Mouse (Mus musculus) megakaryocyte-erythroid progenitor cell, adult 5-6 weeks (primary cell): ENCODE data around the gene Cfl1. TPM values are rescaled to one million over a fixed set of nuclear protein-coding genes. Genes with fewer than 3 reads are reported as not detected.

Experiments used
- ATAC-seq: replicated peaks from 2 replicates; pipeline ENCODE4 v1.8.0; 2016; ENCODE audit warnings: mild to moderate bottlenecking, inconsistent platforms; ENCODE audit not compliant: severe bottlenecking, poor library complexity, low FRiP score, low TSS enrichment
- total RNA-seq, 2 experiments: library from RNA; stranded (forward) in 1 of 2; stranded (reverse) in 1 of 2; fragments of 200-1000, 215-1000 nt in 1 of 2; fragments of >200 nt in 1 of 2; fragmentation: Nextera tagmentation in 1 of 2; gene quantifications; 2 replicates each; pipeline ENCODE4 v1.2.3; 2014 to 2017

The Cfl1 gene
- total RNA-seq, 2 experiments from 2014 or later: 862 to 1,100 TPM

DNA sequence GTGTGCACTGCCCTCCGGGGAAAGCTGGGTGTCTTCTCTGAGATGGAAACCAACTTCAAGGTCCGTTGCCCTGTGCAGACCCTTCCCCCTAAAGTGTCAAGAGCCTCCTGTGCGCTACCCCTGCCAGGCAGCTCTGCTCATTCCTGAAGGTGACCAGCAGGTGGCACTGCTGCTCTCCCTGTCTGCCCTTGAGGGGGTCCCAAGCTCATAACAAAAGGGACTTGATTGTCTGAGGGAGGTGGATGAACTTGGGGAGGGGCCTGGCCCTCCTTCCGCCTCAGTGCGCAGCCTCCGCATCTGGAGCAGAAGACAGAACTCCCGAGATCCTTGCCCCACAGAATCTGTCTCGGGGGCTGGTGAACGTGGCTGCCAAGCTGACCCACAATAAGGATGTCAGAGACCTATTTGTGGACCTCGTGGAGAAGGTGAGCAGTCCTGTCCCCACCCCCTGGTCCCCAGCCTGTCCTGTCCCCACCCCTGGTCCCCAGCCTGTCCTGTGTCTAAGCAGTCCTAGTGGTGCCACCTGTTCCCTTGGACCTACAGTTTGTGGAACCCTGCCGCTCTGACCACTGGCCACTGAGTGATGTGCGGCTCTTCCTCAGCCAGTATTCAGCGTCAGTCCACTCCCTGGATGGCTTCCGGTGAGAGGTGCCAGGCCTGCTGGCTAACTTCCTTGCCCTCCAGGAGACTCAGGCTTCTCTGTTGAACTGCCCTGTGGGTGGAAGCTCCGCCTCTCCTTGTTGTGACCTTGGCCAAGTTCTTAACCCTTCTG lies 26.3 kb upstream of the Cfl1 start:
- no peak for ATAC-seq

DNA sequence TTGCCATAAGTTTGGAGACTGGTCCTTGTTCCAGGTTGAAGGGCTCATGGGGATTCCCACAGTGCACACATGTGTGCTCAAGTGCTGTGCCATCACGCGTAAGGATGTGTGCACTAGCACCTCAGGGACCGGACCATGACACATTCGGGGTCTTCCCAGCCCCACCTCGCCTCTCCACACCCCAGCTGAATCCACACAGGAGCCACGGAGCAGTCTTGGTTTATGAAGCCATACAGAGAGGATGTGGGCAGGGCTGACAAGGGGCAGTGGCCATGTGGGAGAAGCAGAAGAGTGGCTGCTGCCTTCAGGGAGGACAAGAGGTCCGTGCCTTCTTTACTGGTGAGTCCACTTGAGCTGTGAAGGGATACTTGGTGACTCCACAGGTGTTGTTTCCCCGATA lies 25.2 kb upstream of the Cfl1 start:
- no peak for ATAC-seq

DNA sequence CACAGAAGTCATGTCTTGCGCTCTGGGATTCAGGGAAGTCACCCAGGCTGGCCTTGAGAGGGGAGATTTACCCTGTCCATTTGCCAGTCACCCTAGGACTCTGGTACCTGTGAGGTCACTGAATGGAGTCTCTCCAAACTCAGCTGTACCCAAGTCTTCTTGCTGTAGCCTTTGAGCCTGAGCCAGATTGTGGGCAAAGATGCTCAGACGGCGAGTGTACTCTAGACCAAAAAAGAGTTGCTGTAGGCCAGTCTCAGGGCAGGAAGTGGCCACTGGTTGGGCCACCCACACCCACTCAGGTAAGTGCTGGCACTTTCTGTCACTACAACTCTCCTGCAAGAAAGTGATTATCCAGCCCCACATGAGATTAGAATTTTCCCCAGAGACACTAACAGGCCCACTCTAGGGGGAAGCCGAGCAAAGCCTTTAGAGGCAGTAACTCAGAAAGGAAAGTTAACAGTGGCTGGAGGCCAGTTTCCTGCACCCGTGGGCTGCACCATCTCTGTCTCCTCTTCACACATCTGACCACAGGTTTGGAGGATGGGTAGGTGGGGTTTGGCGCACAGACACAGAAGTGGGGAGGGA lies 23.2 kb upstream of the Cfl1 start:
- no peak for ATAC-seq

DNA sequence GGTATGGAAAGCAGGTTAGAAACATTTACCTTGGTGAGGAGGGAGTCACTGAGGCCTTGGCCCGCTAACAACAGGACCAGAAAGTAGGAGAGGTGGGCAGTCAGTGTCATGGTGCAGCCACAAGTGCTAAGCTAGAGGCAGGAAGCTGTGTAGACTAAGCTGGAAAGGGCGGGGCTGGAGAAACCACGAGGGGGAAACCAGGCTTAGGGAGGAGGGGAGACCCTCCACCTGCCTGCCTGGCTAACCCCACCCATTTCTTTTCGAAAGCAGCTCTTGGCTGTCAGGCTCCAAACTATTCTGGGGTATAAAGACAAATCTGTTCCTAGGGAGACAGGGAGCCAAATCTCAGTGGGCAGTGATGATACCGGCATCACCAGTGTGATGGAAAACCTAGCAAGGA lies 21.9 kb upstream of the Cfl1 start, which contains the start of gene Ctsw:
Gene Ctsw, minus strand, starts transcription at position 134 of the 400 bp plus-strand sequence.
- ATAC-seq: no peak

DNA sequence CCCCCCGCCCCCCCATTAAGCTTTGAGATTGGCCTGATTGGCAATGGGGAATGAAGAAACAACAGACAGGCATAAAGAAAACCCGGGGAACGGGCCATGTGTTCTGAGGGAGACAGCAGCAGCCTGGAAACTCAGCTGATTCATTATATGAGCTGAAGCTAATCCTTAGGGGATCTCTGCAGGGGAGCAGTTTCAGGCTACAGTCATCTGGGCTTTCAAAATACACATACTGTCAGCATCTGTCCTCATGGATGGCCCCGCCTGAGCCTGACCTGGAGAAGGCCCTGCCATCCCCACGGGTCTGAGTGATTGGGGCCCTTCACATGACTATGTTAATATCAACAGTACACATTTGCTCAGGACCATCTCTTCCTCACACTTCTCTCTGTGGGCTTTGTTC lies 18.4 kb upstream of the Cfl1 start:
- ATAC-seq: no peak

DNA sequence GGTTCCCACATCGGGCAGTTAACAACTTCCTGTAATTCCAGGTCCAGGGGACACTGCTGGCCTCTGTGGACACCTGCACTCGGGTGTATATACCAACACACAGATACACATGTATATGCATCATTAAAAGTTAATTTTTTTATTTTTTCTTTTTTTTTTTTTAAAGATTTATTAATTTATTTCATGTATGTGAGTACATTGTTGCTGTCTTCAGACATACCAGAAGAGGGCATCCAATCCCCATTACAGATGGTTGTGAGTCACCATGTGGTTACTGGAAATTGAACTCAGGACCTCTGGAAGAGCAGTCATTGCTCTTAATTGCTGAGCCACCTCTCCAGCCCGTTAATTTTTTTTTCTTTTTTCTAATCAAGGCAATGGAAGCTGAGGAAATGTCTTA lies 17.4 kb upstream of the Cfl1 start:
- ATAC-seq: no peak

DNA sequence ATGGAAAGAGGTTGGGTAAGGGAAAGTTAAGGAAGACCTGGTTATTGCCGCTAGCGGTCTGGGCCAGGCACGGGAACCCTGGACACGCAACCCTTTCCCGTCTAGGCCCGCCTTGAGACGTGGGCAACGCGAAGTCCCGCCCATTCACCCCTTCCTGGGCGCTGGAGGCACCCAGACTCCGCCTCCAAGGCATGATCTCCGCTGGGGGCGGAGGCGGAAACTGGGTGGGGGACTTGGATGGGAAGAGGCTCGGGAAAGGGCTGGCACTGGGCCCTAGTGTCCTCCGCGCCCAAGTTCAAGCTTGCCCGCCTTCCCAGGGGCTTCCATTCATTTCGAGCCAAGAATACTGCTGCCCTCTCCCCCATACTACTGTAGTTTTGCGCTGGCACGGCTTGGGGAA lies 16.5 kb upstream of the Cfl1 start, which contains the start of gene Efemp2:
Gene Efemp2, plus strand, starts transcription at position 235 of the 400 bp plus-strand sequence.
- peak; percentile 45; the same call in 1 of the 2 replicates for ATAC-seq

DNA sequence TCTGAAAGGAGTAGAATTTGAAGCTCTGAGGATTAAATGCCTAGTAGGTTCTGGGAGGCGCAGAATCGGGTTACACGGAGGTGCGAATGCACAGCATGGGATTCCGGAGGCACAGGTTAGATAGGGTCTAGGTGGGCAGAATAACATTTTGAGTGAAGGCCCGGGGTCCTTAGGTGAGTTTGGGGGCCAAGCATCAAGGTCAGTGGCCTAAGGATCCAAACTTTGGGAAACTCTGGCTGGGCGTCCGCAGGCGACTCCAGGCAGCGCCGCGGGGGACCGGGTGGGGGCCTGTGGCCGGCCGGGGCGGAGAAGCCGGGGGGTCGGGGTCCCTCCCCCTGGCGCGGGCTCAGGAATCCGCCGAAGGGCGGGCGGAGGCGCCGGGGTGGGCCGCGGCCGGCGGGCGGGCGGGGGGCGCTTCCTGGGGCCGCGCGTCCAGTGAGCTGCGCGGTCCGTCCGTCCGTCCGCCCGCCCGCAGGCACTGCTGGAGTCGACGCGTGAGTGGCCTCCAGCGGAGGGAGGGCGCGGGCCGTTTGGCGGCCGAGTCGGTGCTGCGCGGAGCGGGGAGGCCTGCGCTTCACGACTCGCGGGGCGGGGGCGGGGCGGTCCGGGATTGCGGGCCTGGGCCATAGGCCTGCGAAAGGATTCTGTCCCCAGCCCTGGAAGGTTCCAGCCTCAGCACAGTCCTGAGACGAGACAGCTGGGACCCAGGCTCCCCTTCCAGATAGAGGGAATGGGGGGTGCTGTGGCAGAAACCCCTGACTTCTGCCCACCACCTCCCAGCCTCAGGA lies 15.8 kb upstream of the Cfl1 start:
- ATAC-seq: no peak

DNA sequence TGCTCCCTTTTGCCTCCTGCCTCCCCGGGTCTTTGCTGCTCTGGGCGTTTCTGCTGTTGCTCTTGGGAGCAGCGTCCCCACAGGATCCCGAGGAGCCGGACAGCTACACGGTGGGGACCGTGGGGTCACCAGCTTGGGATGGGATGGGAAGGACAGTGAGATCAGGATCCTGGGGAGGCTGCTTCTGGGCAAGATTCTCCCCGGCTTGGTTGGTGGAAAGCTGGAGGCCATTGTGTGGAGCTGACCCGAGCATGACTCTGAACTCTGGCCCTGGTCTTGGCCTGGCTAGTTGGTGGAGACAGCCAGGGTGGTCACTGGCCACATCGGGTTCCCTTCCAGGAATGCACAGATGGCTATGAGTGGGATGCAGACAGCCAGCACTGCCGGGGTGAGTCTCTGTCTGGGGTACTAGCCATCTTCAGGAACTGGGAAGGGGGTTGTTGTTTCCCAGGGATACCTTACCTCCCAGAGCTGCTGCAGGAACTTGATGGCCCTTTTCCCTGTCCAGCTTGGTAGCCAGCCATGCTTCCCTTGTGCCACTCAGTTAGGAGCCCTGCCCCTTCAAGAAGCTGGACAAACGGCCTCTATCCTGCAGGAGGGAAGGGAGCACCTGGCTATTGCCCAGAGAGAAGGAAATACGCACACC lies 15.1 kb upstream of the Cfl1 start:
- no peak for ATAC-seq

DNA sequence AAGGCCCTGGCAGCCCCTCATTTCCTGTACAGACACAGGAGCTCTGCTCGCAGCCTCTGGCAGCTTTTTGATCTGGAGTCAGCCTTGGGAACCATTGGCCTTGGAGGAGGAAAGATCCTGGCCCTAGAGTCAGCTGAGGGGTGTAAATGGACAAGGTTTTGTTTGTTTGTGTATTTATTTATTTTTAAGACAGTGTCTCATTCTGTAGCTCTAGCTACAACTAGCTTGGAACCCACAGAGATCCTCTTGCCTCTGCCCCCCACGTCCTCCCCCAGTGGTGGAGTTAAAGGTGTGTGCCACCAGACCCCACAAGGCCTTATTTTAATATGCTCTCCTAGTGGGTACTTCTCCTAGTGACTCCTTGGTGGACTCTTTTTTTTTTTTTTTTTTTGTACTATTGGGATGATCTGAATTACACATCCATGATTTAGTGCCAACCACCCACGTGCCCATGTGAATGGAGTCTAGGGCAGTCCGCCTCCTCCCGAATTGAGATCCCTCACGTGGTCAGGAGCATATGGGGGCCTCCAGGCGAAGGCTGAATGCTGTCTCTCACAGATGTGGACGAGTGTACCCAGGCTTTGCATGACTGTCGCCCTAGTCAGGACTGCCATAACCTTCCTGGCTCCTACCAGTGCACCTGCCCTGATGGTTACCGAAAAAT lies 13.1 kb upstream of the Cfl1 start:
- no peak for ATAC-seq

DNA sequence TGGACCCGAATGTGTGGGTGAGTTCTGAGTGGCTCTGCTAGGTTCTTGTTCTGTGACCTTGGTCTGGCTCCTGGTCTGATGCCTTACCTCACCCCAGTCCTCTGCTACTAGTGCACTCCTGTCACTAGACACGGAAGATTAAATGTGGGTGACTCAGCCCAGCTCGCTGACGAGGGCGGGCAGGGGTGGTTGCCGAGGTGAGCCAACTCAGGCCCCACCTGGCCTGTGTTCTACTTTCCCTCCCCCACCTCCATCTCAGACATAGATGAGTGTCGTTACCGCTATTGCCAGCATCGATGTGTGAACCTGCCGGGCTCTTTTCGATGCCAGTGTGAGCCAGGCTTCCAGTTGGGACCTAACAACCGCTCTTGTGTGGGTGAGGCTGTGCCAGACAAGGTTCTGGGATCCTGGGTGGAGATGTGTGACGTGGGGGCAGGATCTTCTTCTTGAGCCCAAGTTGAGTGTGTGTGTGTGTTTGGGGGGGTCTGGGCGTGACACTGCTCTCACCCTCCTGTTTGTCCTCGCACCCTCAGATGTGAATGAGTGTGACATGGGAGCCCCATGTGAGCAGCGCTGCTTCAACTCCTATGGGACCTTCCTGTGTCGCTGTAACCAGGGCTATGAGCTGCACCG lies 12.5 kb upstream of the Cfl1 start:
- ATAC-seq: no peak

DNA sequence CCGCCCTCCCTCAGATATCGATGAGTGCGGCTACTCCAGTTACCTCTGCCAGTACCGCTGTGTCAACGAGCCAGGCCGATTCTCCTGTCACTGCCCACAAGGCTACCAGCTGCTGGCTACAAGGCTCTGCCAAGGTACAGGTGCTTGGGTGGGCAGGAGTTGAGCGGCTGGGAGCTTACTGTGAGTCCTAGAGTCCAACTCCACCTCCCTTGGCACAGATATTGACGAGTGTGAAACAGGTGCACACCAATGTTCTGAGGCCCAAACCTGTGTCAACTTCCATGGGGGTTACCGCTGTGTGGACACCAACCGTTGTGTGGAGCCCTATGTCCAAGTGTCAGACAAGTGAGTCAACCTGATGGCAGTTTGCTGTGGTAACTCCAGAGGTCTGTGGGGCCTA lies 10.2 kb upstream of the Cfl1 start:
- no peak for ATAC-seq

DNA sequence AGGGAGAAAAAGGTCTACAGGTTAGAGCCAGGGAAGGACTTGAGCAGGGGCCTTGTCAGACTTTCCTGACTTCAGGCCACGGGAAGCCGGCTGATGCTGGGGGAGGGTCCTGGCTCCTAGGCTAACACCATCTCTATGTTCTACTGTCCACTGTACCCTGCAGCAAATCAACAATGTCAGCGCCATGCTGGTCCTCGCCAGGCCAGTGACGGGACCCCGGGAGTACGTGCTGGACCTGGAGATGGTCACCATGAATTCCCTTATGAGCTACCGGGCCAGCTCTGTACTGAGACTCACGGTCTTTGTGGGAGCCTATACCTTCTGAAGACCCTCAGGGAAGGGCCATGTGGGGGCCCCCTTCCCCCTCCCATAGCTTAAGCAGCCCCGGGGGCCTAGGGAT lies 8.9 kb upstream of the Cfl1 start:
- no peak for ATAC-seq

DNA sequence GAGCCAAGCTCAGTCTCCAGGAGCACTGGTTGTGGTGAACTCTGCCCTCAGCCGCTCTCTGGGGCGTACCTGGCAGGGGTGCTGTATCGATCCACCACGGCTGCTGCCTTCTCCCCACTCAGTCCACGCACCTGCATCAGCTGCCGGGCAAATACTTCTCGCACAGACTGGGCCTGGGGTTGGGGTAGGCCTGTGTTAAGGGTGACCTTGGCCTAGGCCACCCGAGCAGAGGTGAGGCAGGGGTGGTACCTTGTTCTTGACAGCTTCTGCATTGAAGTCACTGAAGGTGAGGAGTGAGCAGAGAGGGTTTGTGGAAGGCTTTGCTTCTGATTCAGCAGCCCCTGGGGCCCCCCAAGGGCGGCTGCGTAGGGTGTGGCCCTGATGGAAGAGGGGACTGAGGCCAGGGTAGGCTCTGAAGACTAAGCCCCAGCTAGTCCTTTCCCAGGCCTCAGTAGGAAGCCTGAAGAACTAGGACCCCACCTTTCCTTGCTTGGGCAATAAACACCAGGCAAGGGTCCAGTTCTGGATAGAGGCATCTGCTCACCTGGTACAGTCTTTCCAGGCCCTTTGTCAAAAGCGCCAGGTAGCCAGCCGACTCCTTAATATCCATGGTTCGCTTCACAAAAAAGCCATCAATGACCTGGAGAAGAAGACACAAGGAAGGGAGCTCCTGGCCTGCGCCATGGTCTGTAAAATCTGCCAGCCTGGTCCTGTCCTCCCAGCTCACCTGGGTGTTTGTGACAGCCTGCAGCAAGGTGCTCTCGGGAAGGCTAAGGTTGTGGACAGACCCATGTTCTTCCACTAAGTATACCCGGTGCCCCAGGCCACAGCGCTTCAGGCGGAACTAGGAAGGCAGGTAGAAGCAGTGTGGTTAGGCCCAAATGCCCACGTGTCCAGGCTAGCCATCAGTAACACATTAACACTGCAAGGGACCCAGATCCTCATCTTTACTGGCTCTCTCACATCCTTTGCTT lies 6.6 kb upstream of the Cfl1 start:
- no peak for ATAC-seq

DNA sequence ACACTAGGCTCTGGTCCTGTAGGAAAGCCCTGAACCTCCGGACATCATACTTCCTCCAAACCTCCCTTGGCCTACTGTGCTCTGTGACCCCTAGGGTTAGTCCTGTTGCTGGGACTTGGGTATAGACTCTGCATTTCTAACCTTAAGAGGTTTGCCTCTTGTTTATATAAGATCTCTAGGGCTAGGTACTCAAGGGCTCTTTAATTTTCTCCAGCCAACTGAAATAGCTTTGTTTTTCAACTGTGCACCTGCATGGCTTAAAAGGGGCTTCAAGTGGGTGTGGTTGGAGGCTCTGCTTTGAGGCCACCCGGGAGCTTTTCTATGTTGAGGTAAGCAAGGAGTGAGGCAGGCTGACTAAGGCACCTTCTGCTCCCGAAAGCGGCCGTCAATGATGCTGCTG lies 5.8 kb upstream of the Cfl1 start:
- no peak for ATAC-seq

DNA sequence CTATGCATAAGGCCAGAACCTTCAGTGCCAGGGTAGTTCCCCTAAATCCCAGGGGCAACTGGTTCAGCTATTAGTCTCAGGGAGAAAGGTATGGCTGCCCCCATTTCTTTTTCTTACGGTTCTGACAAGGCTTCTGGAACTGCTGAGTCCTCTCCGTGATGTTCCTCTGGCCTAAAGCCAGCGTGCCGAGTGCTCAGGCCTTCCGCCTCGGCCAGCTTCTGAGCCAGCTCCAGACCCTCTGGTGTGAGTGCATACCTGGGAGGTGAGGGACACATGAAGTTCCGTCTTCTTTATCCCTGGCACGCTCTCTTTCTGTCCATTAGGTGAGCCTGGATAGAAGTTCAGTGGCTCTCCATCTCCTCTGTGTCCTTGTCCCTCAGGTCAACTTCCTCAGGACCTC lies 4.9 kb upstream of the Cfl1 start:
- no peak for ATAC-seq

DNA sequence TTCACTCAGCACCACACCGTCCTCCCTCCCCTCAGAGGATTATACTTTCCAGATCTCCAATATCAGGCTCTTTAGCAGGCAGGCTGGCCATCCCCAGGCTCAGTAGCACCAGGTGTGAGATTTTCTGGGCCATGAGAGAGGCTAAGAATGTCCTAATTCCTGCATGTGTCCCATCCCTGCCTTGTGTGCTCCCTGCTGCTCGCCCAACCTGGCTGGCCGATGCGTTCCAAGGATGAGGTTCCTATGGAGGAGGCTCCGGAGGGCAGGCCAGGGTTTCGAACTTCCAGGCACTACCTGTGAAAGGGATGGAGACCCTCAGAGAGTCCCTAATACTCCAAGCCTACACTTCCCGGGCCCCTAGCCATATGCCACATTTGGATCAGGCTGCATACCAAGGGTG lies 4.4 kb upstream of the Cfl1 start:
- no peak for ATAC-seq

DNA sequence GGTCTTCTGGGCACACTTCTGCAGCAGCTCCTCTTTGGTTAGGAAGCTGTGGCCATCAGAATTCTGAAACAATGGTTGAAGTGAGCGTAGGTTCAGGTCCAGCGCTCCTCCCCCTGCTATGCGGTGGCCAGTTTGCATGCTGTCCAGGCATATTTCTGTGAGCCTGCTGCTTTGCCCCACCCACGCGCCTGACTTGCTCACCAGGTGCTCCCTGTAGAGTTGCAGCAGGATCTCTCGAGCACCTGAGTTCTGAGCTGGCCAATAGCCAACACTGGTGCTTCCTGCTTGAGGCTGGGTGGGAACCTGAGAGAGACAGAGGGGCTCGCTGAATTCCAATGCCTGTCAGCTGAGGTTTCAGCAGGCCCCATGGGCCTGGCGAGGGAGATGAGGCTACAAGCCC lies 4.0 kb upstream of the Cfl1 start:
- no peak for ATAC-seq
